Comparison of ENCODE assay signal across 25 mouse cellular contexts in genomic region chr7:118837901-118838300, GRCm38 (mm10). TPM values are rescaled to one million over a fixed set of nuclear protein-coding genes. Genes with fewer than 3 reads are reported as not detected.
A peak's percentile ranks its signal among the peaks of the same experiment; 100 is the strongest.
DNase-seq lines count a peak whose midpoint lies in the region; ATAC-seq and TF ChIP-seq lines count a peak whose summit lies in the region.
"Had no signal": no experiment of that assay in that cellular context is flagged by ENCODE, and none has a peak within 500 bp of the region (broad histone marks: within the 10 kb centered on the region; RNA-seq: fewer than 3 reads in every experiment).

No protein-coding gene starts in this region.

- H3K4me3 ChIP-seq in layer of hippocampus, adult 2 months: no peak overlapping the region
- H3K4me3 ChIP-seq: forebrain, embryonic 12.5 days; hindbrain, embryonic 12.5 days; intestine, embryonic 15.5 days; left cerebral cortex, adult 2 months; limb, embryonic 13.5 days; lung, embryonic 15.5 days; midbrain, embryonic 10.5 days; myocyte; neural tube, embryonic 12.5 days had no signal

- DNase-seq in cerebellum, postnatal 4 days (ENCODE audit: low spot score in 2 of 2): no peak
- DNase-seq in layer of hippocampus, adult 2 months (ENCODE audit: low spot score in 2 of 2): peak in 1 of 2 experiments; percentile 25
- DNase-seq in layer of hippocampus, adult 11-12 months (ENCODE audit: low spot score): no peak
- DNase-seq in cerebellum, adult 9-10 months: peak; percentile 68
- DNase-seq in cerebellum, postnatal 36 days: peak; percentile 43 to 57
- DNase-seq in heart, adult 18-20 months: no peak
- DNase-seq in kidney, adult 18-20 months: no peak
- DNase-seq: adrenal gland, adult 8-10 months; gastrocnemius, postnatal 25 days; heart, adult 11 months; heart, postnatal 36 days; kidney, postnatal 25 days; thymus, adult 2 months; thymus, postnatal 36 days had no signal

- ATAC-seq in cerebellum, adult (ENCODE audit: insufficient number of reproducible peaks, low FRiP score, low TSS enrichment): peak; percentile 54; the same call in 1 of the 2 replicates
- ATAC-seq: hindbrain, postnatal 0 days; intestine, embryonic 15.5 days had no signal

- peak overlapping the region; percentile 64 for H3K27ac ChIP-seq in layer of hippocampus, adult 2 months
- H3K27ac ChIP-seq: forebrain, embryonic 12.5 days; hindbrain, embryonic 12.5 days; hindbrain, postnatal 0 days; intestine, embryonic 15.5 days; left cerebral cortex, adult 2 months; limb, embryonic 13.5 days; lung, embryonic 15.5 days; midbrain, embryonic 10.5 days; neural tube, embryonic 12.5 days had no signal

- TF ChIP-seq CTCF in layer of hippocampus, adult 2 months (conservative IDR thresholded peaks at IDR 0.05): no peak

RNA-seq across cellular contexts. Expression of gene Iqck, which starts 17.7 kb away (rescaled TPM):
- total RNA-seq in layer of hippocampus, adult 2 months (2021): 1 to 10 TPM; 4.9 to 5.4 TPM
- total RNA-seq in heart, adult 18-20 months (2021): under 1 TPM; 0.10 to 0.59 TPM

RNA-seq across cellular contexts. Expression of gene Knop1, which starts 18.2 kb away (rescaled TPM):
- 10 to 100 TPM; 24.3 to 26.6 TPM for total RNA-seq in layer of hippocampus, adult 2 months (2021)
- total RNA-seq in heart, adult 18-20 months (2021): 10 to 100 TPM; 12.3 to 12.6 TPM

Comparison
In these comparisons a context has a peak if more than half of its experiments do, and no peak if none do; other contexts are left out.
1. DNase-seq: peak in cerebellum, adult 9-10 months (single experiment) and cerebellum, postnatal 36 days (2 of 2); none in cerebellum, postnatal 4 days (0 of 2), layer of hippocampus, adult 11-12 months (single experiment), heart, adult 18-20 months (0 of 2) and kidney, adult 18-20 months (single experiment).